Mouse (Mus musculus): Measurements from ENCODE around the gene Arr3. TPM values are rescaled to one million over a fixed set of nuclear protein-coding genes. Genes with fewer than 3 reads are reported as not detected.

Gene Arr3
- 0.32 TPM in 1 of 2 replicates, not detected in the other for polyA plus RNA-seq (2014; fragmentation: Nextera tagmentation; extraction: Ambion mirVana)

GRCm38 (mm10) chrX:100605314-100605713 is at the start of gene Arr3:
Gene Arr3, plus strand, starts transcription at chrX:100605497.
- Histone ChIP-seq H3K9me3 (ENCODE audit: control insufficient read depth, low read length) (no peaks in the 10 kb centered on the region), H3K4me3 (ENCODE audit: low read depth, low read length) (no peak within 1 kb of the TSS), H3K9ac (ENCODE audit: low read length) (no peak within 1 kb of the TSS), H3K4me1 (replicated peaks; ENCODE audit: control insufficient read depth, insufficient read depth, low read length) (no peaks in the 10 kb centered on the region), H3K36me3 (ENCODE audit: control insufficient read depth, insufficient read depth, low read length) (no peaks in the 10 kb centered on the region), H3K4me2 (ENCODE audit: low read length) (no peak within 1 kb of the TSS), H3K27ac (ENCODE audit: low read depth) (no peak within 1 kb of the TSS), H3K27me3 (replicated peaks; ENCODE audit: control insufficient read depth, insufficient read depth, low read length) (0 out of 2 replicates have a peak, but pooled peaks cover 10% of the 10 kb centered on the region)
- WGBS = 65% methylated on average over 1 of the region's 1 CpGs
- DNase-seq (ENCODE audit: low spot score) = no peak
- no peak for ATAC-seq (replicated peaks; ENCODE audit: low FRiP score, low TSS enrichment, low read depth)

- Histone ChIP-seq H3K27ac (ENCODE audit: low read depth) (no peak overlapping the region), H3K4me3 (ENCODE audit: low read depth, low read length) (no peak overlapping the region), H3K9me3 (ENCODE audit: control insufficient read depth, low read length) (no peaks in the 10 kb centered on the region), H3K36me3 (ENCODE audit: control insufficient read depth, insufficient read depth, low read length) (no peaks in the 10 kb centered on the region), H3K4me1 (replicated peaks; ENCODE audit: control insufficient read depth, insufficient read depth, low read length) (no peaks in the 10 kb centered on the region), H3K27me3 (replicated peaks; ENCODE audit: control insufficient read depth, insufficient read depth, low read length) (0 out of 2 replicates have a peak, but pooled peaks cover 4% of the 10 kb centered on the region), H3K4me2 (ENCODE audit: low read length) (no peak overlapping the region), H3K9ac (ENCODE audit: low read length) (no peak overlapping the region)
- ATAC-seq (replicated peaks; ENCODE audit: low FRiP score, low TSS enrichment, low read depth) (no peak), DNase-seq (ENCODE audit: low spot score) (no peak)
- 78% methylated on average over 3 of the region's 3 CpGs for WGBS
These were observed 49.3 kb upstream of the Arr3 start for GRCm38 (mm10) chrX:100556026-100556425.

- Histone ChIP-seq H3K27me3 (replicated peaks; ENCODE audit: control insufficient read depth, insufficient read depth, low read length) (no peaks in the 10 kb centered on the region), H3K9ac (ENCODE audit: low read length) (no peak overlapping the region), H3K4me2 (ENCODE audit: low read length) (no peak overlapping the region), H3K27ac (ENCODE audit: low read depth) (no peak overlapping the region), H3K9me3 (ENCODE audit: control insufficient read depth, low read length) (no peaks in the 10 kb centered on the region), H3K36me3 (ENCODE audit: control insufficient read depth, insufficient read depth, low read length) (no peaks in the 10 kb centered on the region), H3K4me1 (replicated peaks; ENCODE audit: control insufficient read depth, insufficient read depth, low read length) (no peaks in the 10 kb centered on the region), H3K4me3 (ENCODE audit: low read depth, low read length) (no peak overlapping the region)
- no peak for DNase-seq (ENCODE audit: low spot score)
- WGBS = 88% methylated on average over 3 of the region's 3 CpGs
- ATAC-seq (replicated peaks; ENCODE audit: low FRiP score, low TSS enrichment, low read depth) = no peak
These were observed 39.6 kb upstream of the Arr3 start for GRCm38 (mm10) chrX:100565696-100566095.

- Histone ChIP-seq H3K9me3 (ENCODE audit: control insufficient read depth, low read length) (no peaks in the 10 kb centered on the region), H3K9ac (ENCODE audit: low read length) (no peak within 1 kb of the TSS), H3K4me2 (ENCODE audit: low read length) (no peak within 1 kb of the TSS), H3K36me3 (ENCODE audit: control insufficient read depth, insufficient read depth, low read length) (no peaks in the 10 kb centered on the region), H3K27me3 (replicated peaks; ENCODE audit: control insufficient read depth, insufficient read depth, low read length) (peaks cover 4% of the 10 kb centered on the region; the same call in 1 of the 2 replicates), H3K4me1 (replicated peaks; ENCODE audit: control insufficient read depth, insufficient read depth, low read length) (no peaks in the 10 kb centered on the region), H3K27ac (ENCODE audit: low read depth) (no peak within 1 kb of the TSS), H3K4me3 (ENCODE audit: low read depth, low read length) (no peak within 1 kb of the TSS)
- 72% methylated on average over 1 of the region's 1 CpGs for WGBS
- DNase-seq (ENCODE audit: low spot score) = no peak
- no peak for ATAC-seq (replicated peaks; ENCODE audit: low FRiP score, low TSS enrichment, low read depth)
These were observed 33.3 kb upstream of the Arr3 start, which contains the start of gene Awat1 for GRCm38 (mm10) chrX:100571951-100572350. Gene Awat1, plus strand, starts transcription at chrX:100572251.

- ATAC-seq (replicated peaks; ENCODE audit: low FRiP score, low TSS enrichment, low read depth) (0 out of 2 replicates have a peak, but pooled peaks have one; percentile 27), DNase-seq (ENCODE audit: low spot score) (no peak)
- 0 out of 2 replicates have a peak, but pooled peaks cover 1% of the 10 kb centered on the region for H3K27me3 ChIP-seq (replicated peaks; ENCODE audit: control insufficient read depth, insufficient read depth, low read length)
- no peaks in the 10 kb centered on the region for H3K36me3 ChIP-seq (ENCODE audit: control insufficient read depth, insufficient read depth, low read length)
- 63% methylated on average over 4 of the region's 4 CpGs for WGBS
- H3K9me3 ChIP-seq (ENCODE audit: control insufficient read depth, low read length) = no peaks in the 10 kb centered on the region
- no peak within 1 kb of the TSS for H3K9ac ChIP-seq (ENCODE audit: low read length)
- H3K27ac ChIP-seq (ENCODE audit: low read depth) = no peak within 1 kb of the TSS
- H3K4me3 ChIP-seq (ENCODE audit: low read depth, low read length) = no peak within 1 kb of the TSS
- H3K4me1 ChIP-seq (replicated peaks; ENCODE audit: control insufficient read depth, insufficient read depth, low read length) = no peaks in the 10 kb centered on the region
- no peak within 1 kb of the TSS for H3K4me2 ChIP-seq (ENCODE audit: low read length)
These were observed 10.5 kb upstream of the Arr3 start, which contains the start of gene P2ry4 for GRCm38 (mm10) chrX:100594791-100595190. Gene P2ry4, minus strand, starts transcription at chrX:100594869.

GRCm38 (mm10) chrX:100597439-100597838 is 7.9 kb upstream of the Arr3 start:
- no peak overlapping the region for H3K9ac ChIP-seq (ENCODE audit: low read length)
- 23% methylated on average over 5 of the region's 5 CpGs for WGBS
- no peaks in the 10 kb centered on the region for H3K36me3 ChIP-seq (ENCODE audit: control insufficient read depth, insufficient read depth, low read length)
- H3K27me3 ChIP-seq (replicated peaks; ENCODE audit: control insufficient read depth, insufficient read depth, low read length) = peaks cover 9% of the 10 kb centered on the region; the same call in 1 of the 2 replicates
- DNase-seq (ENCODE audit: low spot score) (peak; percentile 56), ATAC-seq (replicated peaks; ENCODE audit: low FRiP score, low TSS enrichment, low read depth) (no peak)
- H3K9me3 ChIP-seq (ENCODE audit: control insufficient read depth, low read length) = no peaks in the 10 kb centered on the region
- H3K4me1 ChIP-seq (replicated peaks; ENCODE audit: control insufficient read depth, insufficient read depth, low read length) = no peaks in the 10 kb centered on the region
- no peak overlapping the region for H3K4me2 ChIP-seq (ENCODE audit: low read length)
- H3K4me3 ChIP-seq (ENCODE audit: low read depth, low read length) = no peak overlapping the region
- no peak overlapping the region for H3K27ac ChIP-seq (ENCODE audit: low read depth)

- no peak for DNase-seq (ENCODE audit: low spot score)
- H3K9ac ChIP-seq (ENCODE audit: low read length) = no peak overlapping the region
- 68% methylated on average over 4 of the region's 4 CpGs for WGBS
- no peaks in the 10 kb centered on the region for H3K9me3 ChIP-seq (ENCODE audit: control insufficient read depth, low read length)
- ATAC-seq (replicated peaks; ENCODE audit: low FRiP score, low TSS enrichment, low read depth) = no peak
- H3K4me2 ChIP-seq (ENCODE audit: low read length) = no peak overlapping the region
- H3K4me1 ChIP-seq (replicated peaks; ENCODE audit: control insufficient read depth, insufficient read depth, low read length) = no peaks in the 10 kb centered on the region
- no peaks in the 10 kb centered on the region for H3K36me3 ChIP-seq (ENCODE audit: control insufficient read depth, insufficient read depth, low read length)
- H3K4me3 ChIP-seq (ENCODE audit: low read depth, low read length) = no peak overlapping the region
- H3K27me3 ChIP-seq (replicated peaks; ENCODE audit: control insufficient read depth, insufficient read depth, low read length) = peaks cover 9% of the 10 kb centered on the region; the same call in 1 of the 2 replicates
- H3K27ac ChIP-seq (ENCODE audit: low read depth) = no peak overlapping the region
These were observed 5.5 kb upstream of the Arr3 start for GRCm38 (mm10) chrX:100599755-100600154.

- Histone ChIP-seq H3K4me1 (replicated peaks; ENCODE audit: control insufficient read depth, insufficient read depth, low read length) (no peaks in the 10 kb centered on the region), H3K9me3 (ENCODE audit: control insufficient read depth, low read length) (no peaks in the 10 kb centered on the region), H3K36me3 (ENCODE audit: control insufficient read depth, insufficient read depth, low read length) (peaks cover 13% of the 10 kb centered on the region; the same call in 1 of the 2 replicates), H3K4me2 (ENCODE audit: low read length) (no peak overlapping the region), H3K27ac (ENCODE audit: low read depth) (no peak overlapping the region), H3K27me3 (replicated peaks; ENCODE audit: control insufficient read depth, insufficient read depth, low read length) (peaks cover 8% of the 10 kb centered on the region; the same call in 1 of the 2 replicates), H3K9ac (ENCODE audit: low read length) (no peak overlapping the region), H3K4me3 (ENCODE audit: low read depth, low read length) (no peak overlapping the region)
- DNase-seq (ENCODE audit: low spot score) = no peak
- 51% methylated on average over 3 of the region's 3 CpGs for WGBS
- no peak; the same call in 1 of the 2 replicates for ATAC-seq (replicated peaks; ENCODE audit: low FRiP score, low TSS enrichment, low read depth)
These were observed 13.2 kb downstream of the Arr3 start for GRCm38 (mm10) chrX:100618488-100618887.

- H3K27me3 ChIP-seq (replicated peaks; ENCODE audit: control insufficient read depth, insufficient read depth, low read length) = 0 out of 2 replicates have a peak, but pooled peaks cover 3% of the 10 kb centered on the region
- no peaks in the 10 kb centered on the region for H3K9me3 ChIP-seq (ENCODE audit: control insufficient read depth, low read length)
- H3K9ac ChIP-seq (ENCODE audit: low read length) = no peak overlapping the region
- DNase-seq (ENCODE audit: low spot score) (no peak), ATAC-seq (replicated peaks; ENCODE audit: low FRiP score, low TSS enrichment, low read depth) (no peak)
- H3K27ac ChIP-seq (ENCODE audit: low read depth) = no peak overlapping the region
- no peak overlapping the region for H3K4me3 ChIP-seq (ENCODE audit: low read depth, low read length)
- 60% methylated on average over 2 of the region's 2 CpGs for whole genome bisulfite sequencing
- peaks cover 14% of the 10 kb centered on the region; the same call in 1 of the 2 replicates for H3K36me3 ChIP-seq (ENCODE audit: control insufficient read depth, insufficient read depth, low read length)
- no peaks in the 10 kb centered on the region for H3K4me1 ChIP-seq (replicated peaks; ENCODE audit: control insufficient read depth, insufficient read depth, low read length)
- no peak overlapping the region for H3K4me2 ChIP-seq (ENCODE audit: low read length)
These were observed 16.1 kb downstream of the Arr3 start for GRCm38 (mm10) chrX:100621366-100621765.

All from intestine, embryonic 14.5 days (tissue).